Mouse (Mus musculus): Measurements from ENCODE around the gene Acsm4. TPM values are rescaled to one million over a fixed set of nuclear protein-coding genes. Genes with fewer than 3 reads are reported as not detected.

Gene Acsm4
- polyA plus RNA-seq, 1 experiment from 2014 or later: not detected

- no peak for ATAC-seq
- H3K4me2 ChIP-seq (replicated peaks; ENCODE audit: low read depth, low read length): no peak overlapping the region
- TF ChIP-seq EP300 (IDR thresholded peaks at IDR 0.05) (no peak), CTCF (IDR thresholded peaks at IDR 0.05) (no peak)
Measured at GRCm38 (mm10) chr7:119749942-119750341, 60.1 kb downstream of the Acsm4 start.

DNA sequence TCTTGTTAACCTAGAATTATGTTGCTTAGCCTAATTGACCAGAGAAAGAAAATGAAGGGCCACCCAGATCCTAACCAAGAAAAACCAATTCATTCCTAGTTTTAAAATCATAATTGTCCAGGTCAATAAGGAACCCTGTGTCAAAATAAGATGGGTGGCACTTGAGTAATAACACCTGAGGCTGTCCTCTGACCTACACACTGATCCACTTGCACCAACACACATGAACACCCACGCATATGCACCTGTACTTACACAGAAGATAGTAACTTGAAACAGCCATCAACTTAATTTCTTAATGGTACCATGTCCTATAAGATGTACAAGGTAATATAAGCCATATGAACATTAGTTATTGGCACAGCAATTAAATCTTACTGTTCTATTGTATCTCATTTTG, 63.9 kb downstream of the Acsm4 start:
- Histone ChIP-seq H3K9ac (replicated peaks; ENCODE audit: low read depth) (no peak overlapping the region), H3K9me3 (ENCODE audit: low read length) (no peaks in the 10 kb centered on the region), H3K4me3 (ENCODE audit: low read depth, low read length) (no peak overlapping the region), H3K4me1 (ENCODE audit: insufficient read depth, low read depth, low read length) (no peaks in the 10 kb centered on the region), H3K36me3 (ENCODE audit: insufficient read depth, low read length) (no peaks in the 10 kb centered on the region), H3K27ac (ENCODE audit: low read length) (no peak overlapping the region), H3K27me3 (replicated peaks; ENCODE audit: insufficient read depth, low read length) (no peaks in the 10 kb centered on the region), H3K4me2 (replicated peaks; ENCODE audit: low read depth, low read length) (no peak overlapping the region)
- TF ChIP-seq CTCF (IDR thresholded peaks at IDR 0.05) (no peak), EP300 (IDR thresholded peaks at IDR 0.05) (no peak)
- WGBS: 84% methylated on average over 1 of the region's 1 CpGs
- DNase-seq (ENCODE audit: low spot score) (no peak), ATAC-seq (no peak)

More at GRCm38 (mm10) chr7:119749942-119750341, 60.1 kb downstream of the Acsm4 start:
- no peaks in the 10 kb centered on the region for H3K36me3 ChIP-seq (ENCODE audit: insufficient read depth, low read length)
- 45% methylated on average over 2 of the region's 2 CpGs for WGBS
- no peak overlapping the region for H3K27ac ChIP-seq (ENCODE audit: low read length)
- no peak overlapping the region for H3K4me3 ChIP-seq (ENCODE audit: low read depth, low read length)
- no peak for DNase-seq (ENCODE audit: low spot score)
- H3K9ac ChIP-seq (replicated peaks; ENCODE audit: low read depth): no peak overlapping the region
- no peaks in the 10 kb centered on the region for H3K27me3 ChIP-seq (replicated peaks; ENCODE audit: insufficient read depth, low read length)
- no peaks in the 10 kb centered on the region for H3K9me3 ChIP-seq (ENCODE audit: low read length)
- no peaks in the 10 kb centered on the region for H3K4me1 ChIP-seq (ENCODE audit: insufficient read depth, low read depth, low read length)

DNA sequence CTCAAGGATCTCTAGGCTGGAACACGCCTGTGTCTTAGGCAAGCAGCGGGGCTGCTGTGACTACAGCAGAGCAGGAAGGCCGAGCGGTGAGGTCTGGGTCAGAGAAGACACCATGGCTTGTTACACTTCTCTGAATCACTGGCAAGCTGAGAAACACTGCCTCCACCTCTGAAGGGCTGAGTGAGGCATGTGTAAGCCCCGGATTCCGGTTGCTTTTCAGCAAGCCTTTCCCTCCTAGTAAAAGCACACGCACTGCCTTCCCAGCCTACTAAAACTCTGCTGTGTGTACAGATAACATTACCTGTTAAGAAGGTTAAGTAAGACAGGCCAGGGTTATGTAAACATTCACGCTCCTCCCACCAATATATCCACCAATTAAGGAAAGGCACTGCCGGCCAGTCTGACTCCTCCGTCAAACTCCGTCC, 70.7 kb downstream of the Acsm4 start, which contains the start of gene Acsm3:
Gene Acsm3, plus strand, starts transcription at position 397 of the 425 bp plus-strand sequence.
- H3K4me1 ChIP-seq (ENCODE audit: insufficient read depth, low read depth, low read length): no peaks in the 10 kb centered on the region
- H3K9me3 ChIP-seq (ENCODE audit: low read length): no peaks in the 10 kb centered on the region
- ATAC-seq (no peak), DNase-seq (ENCODE audit: low spot score) (no peak)
- 30% methylated on average over 11 of the region's 11 CpGs for WGBS
- no peak within 1 kb of the TSS for H3K27ac ChIP-seq (ENCODE audit: low read length)
- H3K4me2 ChIP-seq (replicated peaks; ENCODE audit: low read depth, low read length): no peak within 1 kb of the TSS
- TF ChIP-seq CTCF (IDR thresholded peaks at IDR 0.05): no peak
- no peak for TF ChIP-seq EP300 (IDR thresholded peaks at IDR 0.05)
- H3K9ac ChIP-seq (replicated peaks; ENCODE audit: low read depth): no peak within 1 kb of the TSS
- no peaks in the 10 kb centered on the region for H3K27me3 ChIP-seq (replicated peaks; ENCODE audit: insufficient read depth, low read length)
- H3K4me3 ChIP-seq (ENCODE audit: low read depth, low read length): no peak within 1 kb of the TSS
- no peaks in the 10 kb centered on the region for H3K36me3 ChIP-seq (ENCODE audit: insufficient read depth, low read length)

DNA sequence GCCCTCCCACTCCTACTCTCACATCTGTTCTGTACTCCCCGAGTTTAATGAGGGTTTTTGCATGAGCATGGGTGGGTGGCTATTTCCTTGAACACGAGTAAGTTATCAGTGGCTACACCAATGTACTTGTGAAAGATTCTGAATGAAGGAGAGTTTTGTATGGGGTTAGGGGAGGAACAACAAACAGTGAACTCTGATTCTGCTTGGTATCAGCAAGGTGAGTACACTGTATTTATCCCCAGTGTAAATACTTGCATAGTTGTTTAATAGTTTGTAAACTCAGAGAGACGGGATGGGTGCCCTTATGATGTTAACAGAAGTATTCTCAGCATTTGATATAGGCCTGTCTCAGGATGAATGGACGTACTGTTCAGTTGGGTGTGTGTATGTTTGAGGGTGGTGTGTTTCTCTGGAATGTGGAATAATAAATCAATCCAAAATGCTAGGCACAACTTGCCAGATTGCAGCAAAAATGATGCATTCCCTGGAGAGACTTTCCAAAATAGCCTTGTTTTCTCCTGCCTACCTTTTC, 72.4 kb downstream of the Acsm4 start:
- Histone ChIP-seq H3K27ac (ENCODE audit: low read length) (no peak overlapping the region), H3K36me3 (ENCODE audit: insufficient read depth, low read length) (no peaks in the 10 kb centered on the region), H3K9ac (replicated peaks; ENCODE audit: low read depth) (no peak overlapping the region), H3K4me1 (ENCODE audit: insufficient read depth, low read depth, low read length) (no peaks in the 10 kb centered on the region), H3K27me3 (replicated peaks; ENCODE audit: insufficient read depth, low read length) (no peaks in the 10 kb centered on the region), H3K4me3 (ENCODE audit: low read depth, low read length) (no peak overlapping the region), H3K9me3 (ENCODE audit: low read length) (no peaks in the 10 kb centered on the region), H3K4me2 (replicated peaks; ENCODE audit: low read depth, low read length) (no peak overlapping the region)
- WGBS: 29% methylated on average over 4 of the region's 4 CpGs
- no peak for ATAC-seq
- no peak for DNase-seq (ENCODE audit: low spot score)
- TF ChIP-seq CTCF (IDR thresholded peaks at IDR 0.05): no peak
- no peak for TF ChIP-seq EP300 (IDR thresholded peaks at IDR 0.05)

Other genes with a start within 250 kb of the Acsm4 start
- 0.20 and 0.26 TPM in 2 replicates for gene Gp2, start 230.7 kb upstream of the Acsm4 start, polyA plus RNA-seq (2015; fragmentation: Nextera tagmentation; extraction: Ambion mirVana)
- not detected in 2 replicates for gene Umod, start 210.7 kb upstream of the Acsm4 start, polyA plus RNA-seq (2015; fragmentation: Nextera tagmentation; extraction: Ambion mirVana)
- gene Acsm5, start 170.6 kb upstream of the Acsm4 start, polyA plus RNA-seq (2015; fragmentation: Nextera tagmentation; extraction: Ambion mirVana): 0.11 TPM in 1 of 2 replicates, not detected in the other
- not detected in 2 replicates for gene Pdilt, start 166.5 kb upstream of the Acsm4 start, polyA plus RNA-seq (2015; fragmentation: Nextera tagmentation; extraction: Ambion mirVana)
- not detected in 2 replicates for gene Acsm2, start 135.7 kb upstream of the Acsm4 start, polyA plus RNA-seq (2015; fragmentation: Nextera tagmentation; extraction: Ambion mirVana)
- 3.6 and 3.7 TPM in 2 replicates for gene Acsm1, start 83.0 kb upstream of the Acsm4 start, polyA plus RNA-seq (2015; fragmentation: Nextera tagmentation; extraction: Ambion mirVana)
- gene Thumpd1, start 30.8 kb downstream of the Acsm4 start, polyA plus RNA-seq (2015; fragmentation: Nextera tagmentation; extraction: Ambion mirVana): 28.5 and 30.4 TPM in 2 replicates
- gene Acsm3, start 70.9 kb downstream of the Acsm4 start, polyA plus RNA-seq (2015; fragmentation: Nextera tagmentation; extraction: Ambion mirVana): 0.15 TPM in 1 of 2 replicates, not detected in the other
- gene Rexo5, start 104.0 kb downstream of the Acsm4 start, polyA plus RNA-seq (2015; fragmentation: Nextera tagmentation; extraction: Ambion mirVana): 8.3 and 9.2 TPM in 2 replicates
- 4.9 and 5.7 TPM in 2 replicates for gene Eri2, start 104.0 kb downstream of the Acsm4 start, polyA plus RNA-seq (2015; fragmentation: Nextera tagmentation; extraction: Ambion mirVana)
- 7.4 and 7.7 TPM in 2 replicates for gene Lyrm1, start 205.8 kb downstream of the Acsm4 start, polyA plus RNA-seq (2015; fragmentation: Nextera tagmentation; extraction: Ambion mirVana)
- 7.7 and 8.6 TPM in 2 replicates for gene Dcun1d3, start 206.3 kb downstream of the Acsm4 start, polyA plus RNA-seq (2015; fragmentation: Nextera tagmentation; extraction: Ambion mirVana)